Mouse (Mus musculus) CH12.LX (cell line): ENCODE measurements at regions not wholly inside any gene's neighbourhood (a gene's known extent, or its start where the extent isn't known, plus 50 kb on each side); places are given as distances from the start of the nearest gene placed in this dataset.

ENCODE experiments used
- CTCF ChIP-seq, 2 experiments: IDR thresholded peaks in 1 of 2; conservative IDR thresholded peaks in 1 of 2; 2 replicates each; pipeline ENCODE4 v1.5.1; 2011 to 2012; ENCODE audit warnings: low read depth in 2 of 2, low read length in 2 of 2, improper control_type of control experiment in 1 of 2, inconsistent platforms in 1 of 2, mild to moderate bottlenecking in 1 of 2, moderate library complexity in 1 of 2
- EP300 ChIP-seq: IDR thresholded peaks from 2 replicates; pipeline ENCODE4 v1.6.1; 2011; ENCODE audit warnings: low read length, improper control_type of control experiment
- GABPA ChIP-seq: IDR thresholded peaks from 2 replicates; pipeline ENCODE4 v1.6.1; 2012; ENCODE audit warnings: low read depth, low read length, improper control_type of control experiment, inconsistent platforms; ENCODE audit not compliant: insufficient replicate concordance
- HCFC1 ChIP-seq: IDR thresholded peaks from 2 replicates; pipeline ENCODE4 v1.6.1; 2012; ENCODE audit warnings: low read depth, mild to moderate bottlenecking, inconsistent platforms, low read length, improper control_type of control experiment
- JUND ChIP-seq: conservative IDR thresholded peaks from 2 replicates; pipeline ENCODE4 v1.6.1; 2011; ENCODE audit warnings: low read depth, low read length, improper control_type of control experiment
- POLR2A ChIP-seq: IDR thresholded peaks from 2 replicates; pipeline ENCODE4 v1.6.1; 2011; ENCODE audit warnings: low read depth, mild to moderate bottlenecking, improper control_type of control experiment, low read length
- SIN3A ChIP-seq: IDR thresholded peaks from 2 replicates; pipeline ENCODE4 v1.6.1; 2012; ENCODE audit warnings: low read length, improper control_type of control experiment, inconsistent platforms
- SMC3 ChIP-seq: IDR thresholded peaks from 2 replicates; pipeline ENCODE4 v1.6.1; 2011; ENCODE audit warnings: low read depth, low read length, improper control_type of control experiment
- TCF12 ChIP-seq: IDR thresholded peaks from 2 replicates; pipeline ENCODE4 v1.6.1; 2014; ENCODE audit warnings: low read depth, mild to moderate bottlenecking, inconsistent platforms, low read length, improper control_type of control experiment
- USF1 ChIP-seq: IDR thresholded peaks from 2 replicates; pipeline ENCODE4 v1.6.1; 2014; ENCODE audit warnings: low read depth, mild to moderate bottlenecking, inconsistent platforms, low read length, improper control_type of control experiment
- ZKSCAN1 ChIP-seq: IDR thresholded peaks from 2 replicates; pipeline ENCODE4 v1.6.1; 2012; ENCODE audit warnings: low read depth, inconsistent platforms, low read length, improper control_type of control experiment, borderline replicate concordance

DNA sequence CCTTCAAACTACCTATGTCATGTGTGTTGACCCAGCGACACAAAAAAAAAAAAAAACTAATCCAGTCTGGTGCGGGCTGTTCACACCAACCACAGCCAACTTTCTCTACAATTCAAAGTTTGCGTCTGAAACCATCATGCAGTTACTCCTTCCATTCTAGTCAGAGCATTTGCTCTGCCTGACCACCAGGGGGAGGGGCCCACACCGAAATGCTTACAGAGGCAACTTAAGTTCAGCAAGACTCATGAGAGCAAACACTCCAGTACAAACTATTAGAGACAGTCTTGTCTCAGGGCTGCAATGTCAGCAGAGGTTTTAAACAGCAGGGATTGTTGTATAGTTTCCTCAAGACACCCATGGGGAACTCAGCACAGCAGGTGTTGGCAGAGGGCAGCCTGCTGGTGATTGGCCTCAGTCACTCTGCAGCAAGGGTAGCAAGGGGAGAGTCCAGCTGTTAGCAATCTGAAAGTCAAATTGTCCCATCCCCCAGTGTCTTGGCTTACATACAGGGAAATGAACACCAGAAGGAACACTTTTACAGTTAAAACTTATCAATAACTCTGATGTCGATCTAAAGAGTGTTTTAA, 50.8 kb upstream of the Pip5k1b start:
- TF ChIP-seq SIN3A (no peak), USF1 (no peak), POLR2A (no peak), HCFC1 (no peak), SMC3 (no peak), TCF12 (no peak), ZKSCAN1 (no peak), EP300 (no peak), JUND (no peak), CTCF (conservative IDR thresholded peaks at IDR 0.05 in 1 of 2, IDR thresholded peaks at IDR 0.05 in 1 of 2; ENCODE audit: low read depth in 2 of 2, low read length in 2 of 2) (peak in 1 of 2 experiments; percentile 29; a peak in 2 of 4 replicates), GABPA (no peak)
